Mouse (Mus musculus): ENCODE results near the gene Gm6993. TPM values are rescaled to one million over a fixed set of nuclear protein-coding genes. Genes with fewer than 3 reads are reported as not detected.
A peak's percentile ranks its signal among the peaks of the same experiment; 100 is the strongest.

The Gm6993 gene
- polyA plus RNA-seq, 1 experiment from 2014 or later: not detected

DNA sequence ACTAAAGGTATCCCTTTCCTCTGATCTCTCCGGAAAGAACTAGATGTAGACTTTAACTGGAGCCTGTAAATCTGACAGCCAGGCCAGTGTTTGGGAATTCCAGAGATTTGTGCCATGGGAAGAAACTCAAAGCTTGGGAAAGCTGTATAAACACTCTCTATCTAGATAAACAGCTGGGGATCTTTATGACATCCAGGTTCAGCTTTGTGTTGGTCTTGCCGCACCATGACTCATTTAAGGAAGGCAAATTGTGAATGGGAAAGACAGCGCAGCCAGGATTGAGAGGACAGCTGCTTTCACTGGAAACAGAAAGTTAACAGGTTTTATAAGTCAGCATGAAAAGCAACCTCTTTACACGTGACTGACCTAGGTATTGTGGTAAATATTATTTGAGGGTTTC lies 11.7 kb downstream of the Gm6993 start:
- no peak overlapping the region for H3K9ac ChIP-seq (replicated peaks; ENCODE audit: low read length)
- no peak overlapping the region for H3K4me2 ChIP-seq (replicated peaks; ENCODE audit: low read depth, low read length)
- H3K4me3 ChIP-seq (ENCODE audit: low read length): no peak overlapping the region
- no peaks in the 10 kb centered on the region for H3K9me3 ChIP-seq (ENCODE audit: low read length)
- peaks cover 35% of the 10 kb centered on the region for H3K4me1 ChIP-seq (ENCODE audit: insufficient read depth, low read length)
- ATAC-seq (ENCODE audit: low FRiP score, low TSS enrichment): no peak
- WGBS: 35% methylated on average over 4 of the region's 4 CpGs
- no peaks in the 10 kb centered on the region for H3K36me3 ChIP-seq (ENCODE audit: insufficient read depth, low read length)
- H3K27me3 ChIP-seq (ENCODE audit: insufficient read depth, low read length): no peaks in the 10 kb centered on the region
- H3K27ac ChIP-seq (ENCODE audit: low read length): no peak overlapping the region; the same call in 1 of the 2 replicates

DNA sequence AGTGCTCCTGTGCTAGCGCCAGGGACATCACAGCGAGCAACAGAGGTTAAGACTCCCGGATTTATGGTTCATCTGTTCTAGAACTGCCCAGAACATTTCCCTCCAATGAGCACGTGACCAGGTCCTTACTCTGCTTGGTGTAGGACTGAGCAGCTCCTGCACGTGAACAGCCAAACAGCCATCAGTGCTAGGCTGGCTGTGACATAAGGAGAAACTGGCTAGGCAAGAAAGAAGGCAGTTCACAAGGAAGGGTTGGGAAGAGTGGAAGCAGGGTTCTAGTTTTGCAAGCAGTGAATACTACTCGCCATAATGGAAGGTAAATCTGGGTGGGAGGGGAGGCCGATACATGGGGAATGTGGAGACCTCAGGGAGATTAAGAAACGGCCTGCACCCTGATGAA lies 14.4 kb downstream of the Gm6993 start:
- Histone ChIP-seq H3K9me3 (ENCODE audit: low read length) (no peaks in the 10 kb centered on the region), H3K36me3 (ENCODE audit: insufficient read depth, low read length) (no peaks in the 10 kb centered on the region), H3K9ac (replicated peaks; ENCODE audit: low read length) (no peak overlapping the region), H3K4me2 (replicated peaks; ENCODE audit: low read depth, low read length) (no peak overlapping the region), H3K27ac (ENCODE audit: low read length) (0 out of 2 replicates have a peak overlapping the region, but pooled peaks have one; percentile 30), H3K27me3 (ENCODE audit: insufficient read depth, low read length) (no peaks in the 10 kb centered on the region), H3K4me3 (ENCODE audit: low read length) (no peak overlapping the region), H3K4me1 (ENCODE audit: insufficient read depth, low read length) (peaks cover 16% of the 10 kb centered on the region)
- ATAC-seq (ENCODE audit: low FRiP score, low TSS enrichment): peak; percentile 50; the same call in 1 of the 2 replicates
- WGBS: 75% methylated on average over 8 of the region's 8 CpGs

DNA sequence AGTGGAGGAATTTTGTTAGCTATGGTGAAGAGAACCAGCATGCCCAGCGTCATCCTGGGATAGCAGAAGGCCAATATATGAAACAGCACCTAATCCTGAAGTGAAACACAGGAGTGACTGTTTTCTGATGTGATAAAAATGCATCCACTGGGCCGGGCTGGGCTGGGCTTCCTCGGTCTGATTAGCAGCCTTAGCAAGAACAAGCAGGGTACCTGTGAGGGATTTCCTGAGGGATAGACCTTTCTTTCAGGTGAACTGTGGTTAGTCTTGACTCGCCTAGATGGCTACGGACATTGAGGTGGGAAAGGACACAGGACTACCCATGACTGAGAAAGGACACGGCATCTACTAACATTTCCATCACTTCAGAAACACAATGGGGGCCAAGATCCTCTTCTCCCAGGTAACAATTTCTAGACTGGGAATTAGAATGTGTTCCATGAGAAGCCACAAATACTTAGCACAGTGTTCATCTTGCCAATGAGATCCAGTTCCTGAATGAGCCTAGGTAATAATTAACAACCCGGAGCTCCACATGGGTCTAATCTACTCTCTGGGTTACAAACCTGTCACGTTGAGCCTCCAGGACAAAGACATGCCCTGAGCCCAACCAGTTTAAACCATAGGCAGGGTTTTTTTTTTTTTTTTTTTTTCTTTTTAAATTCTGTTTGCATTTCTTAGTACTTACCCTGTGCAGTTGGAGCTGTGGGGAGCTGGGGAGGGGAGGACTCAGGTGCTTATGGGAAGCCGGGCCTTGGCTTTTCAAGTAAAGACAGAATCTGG lies 15.7 kb downstream of the Gm6993 start:
- WGBS: 54% methylated on average over 9 of the region's 9 CpGs
- peak; percentile 95 for ATAC-seq (ENCODE audit: low FRiP score, low TSS enrichment)
- no peaks in the 10 kb centered on the region for H3K27me3 ChIP-seq (ENCODE audit: insufficient read depth, low read length)
- no peak overlapping the region for H3K4me2 ChIP-seq (replicated peaks; ENCODE audit: low read depth, low read length)
- H3K9ac ChIP-seq (replicated peaks; ENCODE audit: low read length): 0 out of 2 replicates have a peak overlapping the region, but pooled peaks have one; percentile 6
- H3K4me3 ChIP-seq (ENCODE audit: low read length): no peak overlapping the region
- peak overlapping the region; percentile 87 for H3K27ac ChIP-seq (ENCODE audit: low read length)
- no peaks in the 10 kb centered on the region for H3K36me3 ChIP-seq (ENCODE audit: insufficient read depth, low read length)
- H3K4me1 ChIP-seq (ENCODE audit: insufficient read depth, low read length): peaks cover 16% of the 10 kb centered on the region
- no peaks in the 10 kb centered on the region for H3K9me3 ChIP-seq (ENCODE audit: low read length)

DNA sequence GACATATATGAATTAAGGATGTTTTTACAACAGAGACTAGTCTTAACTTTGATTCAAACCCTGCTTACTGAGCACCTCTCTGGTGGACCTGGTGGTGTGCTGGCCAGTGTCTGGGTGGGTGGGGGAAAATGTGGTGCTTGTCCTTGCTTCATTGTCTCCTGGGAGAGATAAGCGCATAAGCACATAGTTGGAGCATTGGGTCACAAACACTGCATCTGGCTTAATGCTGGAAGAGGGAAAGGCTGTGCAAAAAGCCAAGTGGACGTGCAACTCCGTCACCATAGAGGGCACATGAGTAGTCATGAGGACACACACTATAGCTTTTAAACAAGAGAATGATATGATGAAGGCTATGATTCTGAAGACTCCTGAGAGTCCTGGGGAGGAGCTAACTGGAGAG lies 21.3 kb downstream of the Gm6993 start:
- ATAC-seq (ENCODE audit: low FRiP score, low TSS enrichment): no peak
- Histone ChIP-seq H3K9ac (replicated peaks; ENCODE audit: low read length) (no peak overlapping the region), H3K9me3 (ENCODE audit: low read length) (no peaks in the 10 kb centered on the region), H3K27me3 (ENCODE audit: insufficient read depth, low read length) (no peaks in the 10 kb centered on the region), H3K27ac (ENCODE audit: low read length) (no peak overlapping the region), H3K36me3 (ENCODE audit: insufficient read depth, low read length) (0 out of 2 replicates have a peak, but pooled peaks cover 3% of the 10 kb centered on the region), H3K4me1 (ENCODE audit: insufficient read depth, low read length) (peaks cover 28% of the 10 kb centered on the region), H3K4me2 (replicated peaks; ENCODE audit: low read depth, low read length) (no peak overlapping the region), H3K4me3 (ENCODE audit: low read length) (no peak overlapping the region)
- 79% methylated on average over 3 of the region's 3 CpGs for WGBS

DNA sequence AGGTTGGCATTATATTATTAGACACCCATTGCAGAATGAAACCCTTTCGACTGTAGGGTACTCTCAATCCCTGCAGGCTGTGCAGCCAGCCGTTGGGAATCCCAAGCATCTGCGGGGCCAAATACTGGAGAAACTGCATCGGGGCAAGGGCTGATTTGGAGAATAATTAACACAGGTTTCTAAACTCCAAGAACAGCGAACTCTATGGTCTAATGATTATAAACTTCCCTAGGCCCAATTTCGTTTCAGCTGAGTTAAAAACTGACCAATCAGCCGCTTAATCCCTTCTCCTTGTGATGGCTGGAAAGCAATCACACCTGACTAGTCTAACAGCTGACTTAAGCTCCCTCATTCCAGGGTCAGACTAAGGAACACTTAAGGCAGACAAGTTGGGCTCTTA lies 23.4 kb downstream of the Gm6993 start:
- Histone ChIP-seq H3K27ac (ENCODE audit: low read length) (peak overlapping the region; percentile 98), H3K9ac (replicated peaks; ENCODE audit: low read length) (peak overlapping the region; percentile 94; the same call in 1 of the 2 replicates), H3K4me1 (ENCODE audit: insufficient read depth, low read length) (peaks cover 48% of the 10 kb centered on the region), H3K36me3 (ENCODE audit: insufficient read depth, low read length) (peaks cover 14% of the 10 kb centered on the region), H3K9me3 (ENCODE audit: low read length) (no peaks in the 10 kb centered on the region), H3K27me3 (ENCODE audit: insufficient read depth, low read length) (no peaks in the 10 kb centered on the region), H3K4me2 (replicated peaks; ENCODE audit: low read depth, low read length) (peak overlapping the region; percentile 78), H3K4me3 (ENCODE audit: low read length) (peak overlapping the region; percentile 86)
- ATAC-seq (ENCODE audit: low FRiP score, low TSS enrichment): peak; percentile 55
- 31% methylated on average over 7 of the region's 7 CpGs for WGBS

DNA sequence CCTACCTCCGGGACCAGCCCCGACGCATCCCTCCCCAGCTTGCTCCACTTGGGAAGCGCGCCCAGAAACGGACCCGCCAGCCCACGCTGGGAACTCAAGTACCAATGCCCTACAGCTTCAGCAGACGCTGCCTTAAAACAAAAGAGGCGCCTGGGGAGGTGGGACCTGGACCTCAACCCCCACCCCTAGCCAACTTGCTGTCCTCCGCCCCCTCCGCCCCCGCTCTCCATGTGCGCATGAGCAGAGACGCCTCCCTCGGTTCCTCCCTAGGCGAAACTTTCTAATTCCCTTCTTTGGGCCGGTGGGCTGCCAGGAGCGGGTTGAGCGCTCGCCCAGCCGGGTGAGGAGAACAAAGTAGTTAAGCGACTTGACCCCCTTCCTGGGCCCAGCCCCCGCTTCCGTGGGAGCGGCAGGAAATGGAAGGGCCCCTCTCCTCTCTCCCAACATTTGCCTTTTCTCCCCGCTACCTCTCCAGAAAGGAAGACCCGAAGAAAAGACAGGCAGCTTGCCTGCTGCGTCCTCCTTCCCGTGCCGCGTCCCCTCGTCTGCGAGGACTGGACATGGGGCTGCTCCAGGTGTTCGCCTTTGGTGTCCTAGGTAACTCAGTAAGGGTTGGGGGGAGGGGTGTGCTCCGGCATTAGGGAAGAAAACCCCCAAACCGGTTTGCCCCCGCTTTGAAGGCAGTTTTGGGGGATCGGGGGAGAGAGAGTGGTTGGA lies 24.6 kb downstream of the Gm6993 start, which contains the start of gene Lamb1:
Lamb1 (plus strand) TSS at position 230 of the 717 bp plus-strand sequence.
- ATAC-seq (ENCODE audit: low FRiP score, low TSS enrichment): peak; percentile 73
- H3K36me3 ChIP-seq (ENCODE audit: insufficient read depth, low read length): peaks cover 19% of the 10 kb centered on the region
- H3K27me3 ChIP-seq (ENCODE audit: insufficient read depth, low read length): no peaks in the 10 kb centered on the region
- H3K9me3 ChIP-seq (ENCODE audit: low read length): no peaks in the 10 kb centered on the region
- under 1% methylated on average over 39 of the region's 39 CpGs for WGBS
- peak within 1 kb of the TSS; percentile 78 for H3K4me2 ChIP-seq (replicated peaks; ENCODE audit: low read depth, low read length)
- peak within 1 kb of the TSS; percentile 98 for H3K27ac ChIP-seq (ENCODE audit: low read length)
- peak within 1 kb of the TSS; percentile 86 for H3K4me3 ChIP-seq (ENCODE audit: low read length)
- H3K4me1 ChIP-seq (ENCODE audit: insufficient read depth, low read length): peaks cover 60% of the 10 kb centered on the region
- H3K9ac ChIP-seq (replicated peaks; ENCODE audit: low read length): peak within 1 kb of the TSS; percentile 94

DNA sequence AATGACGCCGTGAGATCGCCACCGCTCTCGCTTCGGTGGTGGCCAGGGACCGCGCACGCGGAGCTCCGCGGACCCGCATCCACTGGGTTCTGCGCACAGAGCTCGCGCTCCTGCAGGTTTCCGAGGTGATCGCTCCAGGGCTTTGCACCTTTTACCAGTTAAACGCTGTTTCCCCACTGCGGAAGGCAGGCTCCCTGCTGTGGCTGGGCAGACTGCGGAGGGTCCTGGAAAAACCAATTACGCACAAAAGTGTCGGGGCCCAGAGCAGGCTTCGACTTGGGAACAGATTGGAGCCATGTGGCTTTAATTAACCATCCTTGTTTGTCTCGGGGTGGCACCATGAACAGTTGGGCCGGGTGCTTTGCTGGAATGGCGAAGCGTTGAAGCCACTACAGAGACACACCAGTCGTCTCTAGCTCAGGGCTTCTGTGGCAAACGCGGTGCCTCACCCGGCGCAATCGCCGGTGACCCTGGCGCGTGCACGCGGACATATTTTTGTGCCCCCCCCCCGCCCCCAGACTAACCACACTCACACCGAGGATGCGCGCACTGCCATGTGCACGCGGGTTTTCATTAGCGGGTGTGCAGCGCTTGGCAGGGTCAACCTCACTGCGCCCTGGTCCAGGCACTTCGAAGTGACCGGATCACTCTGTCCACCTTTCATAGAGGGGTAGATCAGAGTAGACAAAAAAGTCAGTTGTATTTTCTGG lies 25.3 kb downstream of the Gm6993 start:
- H3K9me3 ChIP-seq (ENCODE audit: low read length): no peaks in the 10 kb centered on the region
- under 1% methylated on average over 50 of the region's 50 CpGs for WGBS
- peak; percentile 10; the same call in 1 of the 2 replicates for ATAC-seq (ENCODE audit: low FRiP score, low TSS enrichment)

DNA sequence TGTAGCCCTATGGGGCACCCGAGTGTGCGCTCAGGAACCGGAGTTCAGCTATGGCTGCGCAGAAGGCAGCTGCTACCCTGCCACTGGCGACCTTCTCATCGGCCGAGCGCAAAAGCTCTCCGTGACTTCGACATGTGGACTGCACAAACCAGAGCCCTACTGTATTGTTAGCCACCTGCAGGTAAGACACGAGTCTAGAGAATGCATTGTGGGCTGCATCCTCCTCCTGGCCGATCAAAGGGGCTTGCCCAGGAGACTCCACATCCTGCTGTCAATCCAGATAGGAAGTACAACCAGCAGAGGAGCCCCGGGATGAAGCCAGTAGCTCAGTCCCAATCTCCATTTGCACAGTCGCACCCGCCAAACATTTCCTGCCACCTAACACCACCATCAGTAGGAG lies 26.1 kb downstream of the Gm6993 start:
- Histone ChIP-seq H3K27ac (ENCODE audit: low read length) (peak overlapping the region; percentile 98), H3K4me1 (ENCODE audit: insufficient read depth, low read length) (peaks cover 76% of the 10 kb centered on the region), H3K9ac (replicated peaks; ENCODE audit: low read length) (peak overlapping the region; percentile 94), H3K4me3 (ENCODE audit: low read length) (peak overlapping the region; percentile 86), H3K4me2 (replicated peaks; ENCODE audit: low read depth, low read length) (peak overlapping the region; percentile 78), H3K27me3 (ENCODE audit: insufficient read depth, low read length) (no peaks in the 10 kb centered on the region), H3K36me3 (ENCODE audit: insufficient read depth, low read length) (peaks cover 25% of the 10 kb centered on the region), H3K9me3 (ENCODE audit: low read length) (no peaks in the 10 kb centered on the region)
- 3% methylated on average over 15 of the region's 15 CpGs for WGBS
- no peak for ATAC-seq (ENCODE audit: low FRiP score, low TSS enrichment)

More for the DNA sequence above, 25.3 kb downstream of the Gm6993 start:
- Histone ChIP-seq H3K4me2 (replicated peaks; ENCODE audit: low read depth, low read length) (peak overlapping the region; percentile 78), H3K4me3 (ENCODE audit: low read length) (peak overlapping the region; percentile 86), H3K36me3 (ENCODE audit: insufficient read depth, low read length) (peaks cover 23% of the 10 kb centered on the region), H3K9ac (replicated peaks; ENCODE audit: low read length) (peak overlapping the region; percentile 94), H3K27ac (ENCODE audit: low read length) (peak overlapping the region; percentile 98), H3K4me1 (ENCODE audit: insufficient read depth, low read length) (peaks cover 68% of the 10 kb centered on the region), H3K27me3 (ENCODE audit: insufficient read depth, low read length) (no peaks in the 10 kb centered on the region)

DNA sequence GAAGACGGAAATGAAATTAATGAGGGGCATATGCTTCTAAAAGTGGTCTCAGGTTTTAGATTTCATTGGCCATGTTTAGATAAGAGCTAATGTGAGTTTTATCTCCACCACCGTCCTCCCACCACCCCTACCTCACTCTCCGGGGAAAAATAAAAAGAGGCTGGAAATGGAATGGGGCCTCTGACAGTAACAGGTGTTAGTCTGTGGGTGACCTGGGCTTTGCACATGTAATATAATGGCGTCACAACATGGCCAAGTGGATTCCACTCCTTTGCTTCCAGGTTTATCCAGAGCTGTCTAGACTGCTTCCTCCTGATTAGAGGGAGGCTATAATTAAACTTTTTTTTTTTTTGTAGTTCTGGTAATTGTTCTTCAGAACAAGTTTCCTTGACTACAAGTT lies 26.8 kb downstream of the Gm6993 start:
- WGBS: 11% methylated on average over 4 of the region's 4 CpGs
- peak overlapping the region; percentile 78 for H3K4me2 ChIP-seq (replicated peaks; ENCODE audit: low read depth, low read length)
- ATAC-seq (ENCODE audit: low FRiP score, low TSS enrichment): no peak
- no peaks in the 10 kb centered on the region for H3K27me3 ChIP-seq (ENCODE audit: insufficient read depth, low read length)
- peak overlapping the region; percentile 86 for H3K4me3 ChIP-seq (ENCODE audit: low read length)
- H3K9ac ChIP-seq (replicated peaks; ENCODE audit: low read length): peak overlapping the region; percentile 94
- H3K4me1 ChIP-seq (ENCODE audit: insufficient read depth, low read length): peaks cover 77% of the 10 kb centered on the region
- peak overlapping the region; percentile 98; the same call in 1 of the 2 replicates for H3K27ac ChIP-seq (ENCODE audit: low read length)
- H3K36me3 ChIP-seq (ENCODE audit: insufficient read depth, low read length): peaks cover 30% of the 10 kb centered on the region
- H3K9me3 ChIP-seq (ENCODE audit: low read length): no peaks in the 10 kb centered on the region

Data from kidney, embryonic 16.5 days (tissue).